Mouse (Mus musculus): ENCODE results near the gene Zgrf1. TPM values are rescaled to one million over a fixed set of nuclear protein-coding genes. Genes with fewer than 3 reads are reported as not detected.

Zgrf1 gene
- polyA plus RNA-seq, 1 experiment from 2014 or later, result 19.8 TPM

GRCm38 (mm10) chr3:127661646-127662531 is 108.6 kb downstream of the Zgrf1 start:
- H3K36me3 ChIP-seq (replicated peaks), result no peaks in the 10 kb centered on the region
- peaks cover 21% of the 10 kb centered on the region for H3K27me3 ChIP-seq (replicated peaks; ENCODE audit: low read depth, poor library complexity, severe bottlenecking)
- no peaks in the 10 kb centered on the region for H3K9me3 ChIP-seq
- H3K4me1 ChIP-seq, result peaks cover 10% of the 10 kb centered on the region; the same call in 1 of the 2 replicates
- H3K27ac ChIP-seq (replicated peaks), result no peak overlapping the region
- DNase-seq (ENCODE audit: low spot score), result peak; percentile 25
- WGBS, result 68% methylated on average over 22 of the region's 22 CpGs
- H3K4me3 ChIP-seq, result no peak overlapping the region

MicroRNA genes within 50 kb of the gene (microRNA counts, 519-probe panel; counts per million panel counts)
- microRNA mmu-miR-302a, result 4,780 counts per million, percentile 85 among the panel's probes with 10 or more counts
- microRNA mmu-miR-302b, result 188 counts per million, percentile 57 among the panel's probes with 10 or more counts
- microRNA mmu-miR-302c, result 1,554 counts per million, percentile 58 among the panel's probes with 10 or more counts
- 5,569 counts per million, percentile 91 among the panel's probes with 10 or more counts for microRNA mmu-miR-302d
- 4,179 counts per million, percentile 78 among the panel's probes with 10 or more counts for microRNA mmu-miR-367

Small RNA genes lying within 50 kb of the gene (microRNA-seq; reads per million reads assigned to microRNA genes)
- gene Mir302a (8,490 reads per million, percentile 93 among the genes with 10 or more reads in this experiment), gene Mir302b (5,420 reads per million, percentile 90 among the genes with 10 or more reads in this experiment), gene Mir302c (1,167 reads per million, percentile 75 among the genes with 10 or more reads in this experiment), gene Mir302d (6,461 reads per million, percentile 91 among the genes with 10 or more reads in this experiment), gene Mir367 (6.4 reads per million, percentile 16 among the genes with 10 or more reads in this experiment)

Other genes with a start within 250 kb of the Zgrf1 start
- gene Ank2, start 54.1 kb upstream of the Zgrf1 start, polyA plus RNA-seq (2016; fragmentation: Nextera tagmentation; extraction: Ambion mirVana), result 32.2 and 35.7 TPM in 2 replicates
- gene Larp7, start 140 bp upstream of the Zgrf1 start, polyA plus RNA-seq (2016; fragmentation: Nextera tagmentation; extraction: Ambion mirVana), result 74.3 and 82.6 TPM in 2 replicates
- gene Neurog2, start 79.6 kb downstream of the Zgrf1 start, polyA plus RNA-seq (2016; fragmentation: Nextera tagmentation; extraction: Ambion mirVana), result 3.2 and 7.0 TPM in 2 replicates
- 0.60 and 0.83 TPM in 2 replicates for gene Alpk1, start 227.0 kb downstream of the Zgrf1 start, polyA plus RNA-seq (2016; fragmentation: Nextera tagmentation; extraction: Ambion mirVana)
- gene Tifa, start 236.3 kb downstream of the Zgrf1 start, polyA plus RNA-seq (2016; fragmentation: Nextera tagmentation; extraction: Ambion mirVana), result 1.6 and 1.9 TPM in 2 replicates